Mouse (Mus musculus) intestine, embryonic 16.5 days (tissue): ENCODE measurements around the gene Lgr6. TPM values are rescaled to one million over a fixed set of nuclear protein-coding genes. Genes with fewer than 3 reads are reported as not detected.
A peak's percentile ranks its signal among the peaks of the same experiment; 100 is the strongest.

Experiments
- ATAC-seq: fragments of 200-750 bp; cut with Nextera tagmentation; 2 replicates; pipeline ENCODE4 v1.8.0; 2017; ENCODE audit warnings: moderate TSS enrichment, moderate library complexity
- H3K27ac ChIP-seq: fragments of 300-500 bp; sonication (generic); 2 replicates; pipeline ENCODE4 v1.5.1; 2014; ENCODE audit warnings: mild to moderate bottlenecking, low read length
- H3K27me3 ChIP-seq: fragments of 300-500 bp; sonication (generic); replicated peaks from 2 replicates; pipeline ENCODE4 v1.6.1; 2014; ENCODE audit warnings: low read length, control low read depth, mixed read lengths; ENCODE audit not compliant: control insufficient read depth, insufficient read depth
- H3K36me3 ChIP-seq: fragments of 300-500 bp; sonication (generic); 2 replicates; pipeline ENCODE4 v1.6.1; 2014; ENCODE audit warnings: low read length, control low read depth; ENCODE audit not compliant: control insufficient read depth, insufficient read depth
- H3K4me1 ChIP-seq: fragments of 300-500 bp; sonication (generic); 2 replicates; pipeline ENCODE4 v1.6.1; 2014; ENCODE audit warnings: low read length, control low read depth, mixed read lengths; ENCODE audit not compliant: control insufficient read depth, insufficient read depth
- H3K4me2 ChIP-seq: fragments of 300-500 bp; sonication (generic); 2 replicates; pipeline ENCODE4 v1.6.1; 2014; ENCODE audit warnings: low read depth, low read length, control low read depth
- H3K4me3 ChIP-seq: fragments of 300-500 bp; sonication (generic); 2 replicates; pipeline ENCODE4 v1.5.1; 2014; ENCODE audit warnings: mild to moderate bottlenecking, low read length
- H3K9ac ChIP-seq: fragments of 300-500 bp; sonication (generic); 2 replicates; pipeline ENCODE4 v1.6.1; 2014; ENCODE audit warnings: low read depth, low read length
- H3K9me3 ChIP-seq: fragments of 300-500 bp; sonication (generic); 2 replicates; pipeline ENCODE4 v1.6.1; 2016; ENCODE audit warnings: low read length, control low read depth; ENCODE audit not compliant: control insufficient read depth
- WGBS: fragments of 180-500 bp; shearing (Covaris S2); extraction: QIAGEN DNeasy Blood & Tissue Kit; methylation state at CpG from one replicate; pipeline ENCODE4 v1.1.7; 2014; 5-methylcytosine and 5-hydroxymethylcytosine counted together
- polyA plus RNA-seq: library from polyadenylated mRNA; unstranded; fragments of >200 nt; fragmentation: Nextera tagmentation; extraction: Ambion mirVana; gene quantifications from 2 replicates; pipeline ENCODE4 v1.2.1, GENCODE M21; 2015

Gene Lgr6
- polyA plus RNA-seq, 1 experiment from 2014 or later, result 0.43 TPM

GRCm38 (mm10) chr1:134997568-134997967 is 107.5 kb downstream of the Lgr6 start:
- no peak overlapping the region for H3K4me2 ChIP-seq
- H3K4me3 ChIP-seq, result no peak overlapping the region
- no peaks in the 10 kb centered on the region for H3K9me3 ChIP-seq
- H3K9ac ChIP-seq, result no peak overlapping the region
- no peak for ATAC-seq
- H3K27me3 ChIP-seq, result no peaks in the 10 kb centered on the region
- no peak overlapping the region for H3K27ac ChIP-seq
- H3K4me1 ChIP-seq, result no peaks in the 10 kb centered on the region
- H3K36me3 ChIP-seq, result no peaks in the 10 kb centered on the region
- 66% methylated on average over 5 of the region's 5 CpGs for WGBS

- Histone ChIP-seq H3K9me3 (no peaks in the 10 kb centered on the region), H3K9ac (no peak overlapping the region), H3K36me3 (no peaks in the 10 kb centered on the region), H3K4me2 (no peak overlapping the region), H3K27ac (no peak overlapping the region), H3K4me1 (no peaks in the 10 kb centered on the region), H3K27me3 (no peaks in the 10 kb centered on the region), H3K4me3 (no peak overlapping the region)
- no peak for ATAC-seq
- 76% methylated on average over 7 of the region's 7 CpGs for WGBS
These were observed 108.6 kb downstream of the Lgr6 start for GRCm38 (mm10) chr1:134996471-134996870.

- no peaks in the 10 kb centered on the region for H3K36me3 ChIP-seq
- H3K9me3 ChIP-seq, result no peaks in the 10 kb centered on the region
- H3K9ac ChIP-seq, result no peak overlapping the region
- no peaks in the 10 kb centered on the region for H3K4me1 ChIP-seq
- no peak overlapping the region for H3K27ac ChIP-seq
- WGBS, result 19% methylated on average over 1 of the region's 1 CpGs
- no peak overlapping the region for H3K4me3 ChIP-seq
- H3K27me3 ChIP-seq, result no peaks in the 10 kb centered on the region
- no peak overlapping the region for H3K4me2 ChIP-seq
- ATAC-seq, result no peak
These were observed 109.1 kb downstream of the Lgr6 start for GRCm38 (mm10) chr1:134995954-134996353.

GRCm38 (mm10) chr1:134995437-134995836 is 109.6 kb downstream of the Lgr6 start:
- no peak overlapping the region for H3K9ac ChIP-seq
- H3K4me1 ChIP-seq, result no peaks in the 10 kb centered on the region
- H3K27ac ChIP-seq, result no peak overlapping the region
- ATAC-seq, result no peak
- no peaks in the 10 kb centered on the region for H3K27me3 ChIP-seq
- 73% methylated on average over 4 of the region's 4 CpGs for WGBS
- no peaks in the 10 kb centered on the region for H3K9me3 ChIP-seq
- H3K36me3 ChIP-seq, result no peaks in the 10 kb centered on the region
- no peak overlapping the region for H3K4me2 ChIP-seq
- no peak overlapping the region for H3K4me3 ChIP-seq

- 82% methylated on average over 3 of the region's 3 CpGs for WGBS
- H3K4me2 ChIP-seq, result no peak overlapping the region
These were observed 110.3 kb downstream of the Lgr6 start for GRCm38 (mm10) chr1:134994739-134995138.

GRCm38 (mm10) chr1:134992046-134992645 is 112.9 kb downstream of the Lgr6 start:
- 29% methylated on average over 8 of the region's 8 CpGs for WGBS
- Histone ChIP-seq H3K9ac (no peak overlapping the region), H3K27me3 (peaks cover 4% of the 10 kb centered on the region; the same call in 1 of the 2 replicates), H3K4me1 (peaks cover 4% of the 10 kb centered on the region; the same call in 1 of the 2 replicates), H3K4me2 (no peak overlapping the region), H3K4me3 (no peak overlapping the region), H3K36me3 (no peaks in the 10 kb centered on the region), H3K9me3 (no peaks in the 10 kb centered on the region), H3K27ac (no peak overlapping the region)
- ATAC-seq, result no peak

More at GRCm38 (mm10) chr1:134994739-134995138, 110.3 kb downstream of the Lgr6 start:
- no peak for ATAC-seq
- Histone ChIP-seq H3K36me3 (no peaks in the 10 kb centered on the region), H3K9ac (no peak overlapping the region), H3K4me3 (no peak overlapping the region), H3K27me3 (no peaks in the 10 kb centered on the region), H3K4me1 (no peaks in the 10 kb centered on the region), H3K9me3 (no peaks in the 10 kb centered on the region), H3K27ac (no peak overlapping the region)

- H3K27ac ChIP-seq, result no peak overlapping the region
- no peaks in the 10 kb centered on the region for H3K9me3 ChIP-seq
- no peaks in the 10 kb centered on the region for H3K36me3 ChIP-seq
- no peak overlapping the region for H3K4me2 ChIP-seq
- H3K9ac ChIP-seq, result no peak overlapping the region
- H3K4me3 ChIP-seq, result no peak overlapping the region
- whole genome bisulfite sequencing, result 6% methylated on average over 7 of the region's 7 CpGs
- peaks cover 4% of the 10 kb centered on the region; the same call in 1 of the 2 replicates for H3K4me1 ChIP-seq
- no peak for ATAC-seq
- peaks cover 4% of the 10 kb centered on the region; the same call in 1 of the 2 replicates for H3K27me3 ChIP-seq
These were observed 115.7 kb downstream of the Lgr6 start for GRCm38 (mm10) chr1:134989372-134989771.

- Histone ChIP-seq H3K9ac (peak overlapping the region; percentile 60), H3K4me3 (peak overlapping the region; percentile 49), H3K4me1 (peaks cover 4% of the 10 kb centered on the region; the same call in 1 of the 2 replicates), H3K36me3 (no peaks in the 10 kb centered on the region), H3K27ac (no peak overlapping the region), H3K27me3 (peaks cover 4% of the 10 kb centered on the region; the same call in 1 of the 2 replicates), H3K4me2 (peak overlapping the region; percentile 89), H3K9me3 (no peaks in the 10 kb centered on the region)
- WGBS, result 11% methylated on average over 14 of the region's 14 CpGs
- peak; percentile 33; the same call in 1 of the 2 replicates for ATAC-seq
These were observed 117.1 kb downstream of the Lgr6 start for GRCm38 (mm10) chr1:134987962-134988341.

GRCm38 (mm10) chr1:134987173-134987961 is 117.7 kb downstream of the Lgr6 start:
- ATAC-seq, result peak; percentile 72
- peak overlapping the region; percentile 60 for H3K9ac ChIP-seq
- 31% methylated on average over 46 of the region's 48 CpGs for WGBS

More at GRCm38 (mm10) chr1:134987173-134987961, 117.7 kb downstream of the Lgr6 start:
- Histone ChIP-seq H3K27me3 (peaks cover 4% of the 10 kb centered on the region; the same call in 1 of the 2 replicates), H3K4me2 (peak overlapping the region; percentile 89), H3K27ac (no peak overlapping the region), H3K36me3 (no peaks in the 10 kb centered on the region), H3K4me3 (peak overlapping the region; percentile 49), H3K9me3 (no peaks in the 10 kb centered on the region), H3K4me1 (peaks cover 4% of the 10 kb centered on the region; the same call in 1 of the 2 replicates)
